Mouse (Mus musculus) cerebellum, postnatal 10 days (tissue): ENCODE measurements at regions not wholly inside any gene's neighbourhood (a gene's known extent, or its start where the extent isn't known, plus 50 kb on each side); places are given as distances from the start of the nearest gene placed in this dataset.

Source experiments
- DNase-seq, 2 experiments: peaks; one replicate each; pipeline ENCODE4 v3.0.0; 2021; ENCODE audit warnings: mixed read lengths in 2 of 2

DNA sequence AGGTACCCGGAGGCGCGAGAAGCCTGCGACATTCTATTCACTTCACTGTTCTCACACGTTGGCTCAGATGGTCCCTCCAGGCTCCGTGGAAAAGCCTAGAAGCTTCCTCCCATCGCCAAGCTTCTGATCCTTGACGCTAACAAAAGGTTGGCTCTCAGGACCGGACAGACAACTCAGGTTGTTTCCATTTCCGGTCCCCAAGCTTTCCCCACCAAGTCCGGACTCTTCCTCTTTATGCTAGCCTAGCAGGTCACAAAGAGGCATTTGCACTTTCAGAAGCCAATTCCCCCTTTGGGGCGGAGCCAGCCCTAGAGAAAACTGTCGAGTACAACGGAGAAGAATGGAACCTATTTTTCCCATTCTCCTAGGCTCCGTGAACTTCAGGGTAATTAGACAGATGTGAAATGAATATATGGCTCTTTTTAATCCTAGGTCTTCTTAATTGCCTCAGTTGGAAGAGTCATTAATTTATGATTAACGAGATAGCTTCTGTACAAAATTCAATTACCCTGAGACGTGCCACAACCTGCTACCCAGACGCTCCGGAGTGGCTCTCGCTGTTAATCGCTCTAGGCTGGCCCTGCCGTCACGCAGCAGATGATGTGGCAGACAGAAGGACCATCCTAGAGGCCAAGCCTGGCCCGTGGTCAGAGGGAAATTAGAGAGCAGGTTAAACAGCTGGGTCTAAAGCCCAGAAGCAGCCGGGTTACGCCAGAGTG, 207.6 kb downstream of the Xxylt1 start:
- peak; percentile 74 to 83 for DNase-seq

DNA sequence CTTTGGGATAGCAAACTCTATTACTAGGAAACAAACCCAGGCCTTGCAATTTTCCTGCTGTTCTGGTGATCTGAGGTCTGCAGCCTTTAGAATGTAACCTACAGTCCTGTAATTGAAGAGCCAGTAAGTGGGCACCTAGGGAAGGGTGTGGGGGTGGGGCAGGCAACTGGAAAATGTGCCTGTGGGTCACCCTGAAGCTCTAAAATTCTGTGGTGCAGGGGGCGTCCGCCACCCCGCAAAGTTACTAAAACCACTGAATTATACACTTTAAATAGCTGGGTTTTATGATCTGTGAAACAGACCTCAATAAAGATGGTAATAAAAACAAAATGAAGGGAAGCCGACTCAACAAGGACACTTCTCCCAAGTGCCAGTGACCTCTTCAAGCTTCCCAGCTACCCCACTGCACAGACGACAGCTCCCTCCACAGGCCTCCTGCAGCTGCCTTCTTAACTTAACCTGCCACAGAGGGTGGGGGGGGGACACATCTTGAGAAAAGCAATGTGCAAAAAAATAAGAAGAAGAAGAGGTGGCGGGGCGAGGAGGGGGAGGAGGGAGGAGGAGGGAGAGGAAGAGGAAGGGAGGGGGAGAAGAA, 205.9 kb downstream of the Xxylt1 start:
- no peak for DNase-seq

DNA sequence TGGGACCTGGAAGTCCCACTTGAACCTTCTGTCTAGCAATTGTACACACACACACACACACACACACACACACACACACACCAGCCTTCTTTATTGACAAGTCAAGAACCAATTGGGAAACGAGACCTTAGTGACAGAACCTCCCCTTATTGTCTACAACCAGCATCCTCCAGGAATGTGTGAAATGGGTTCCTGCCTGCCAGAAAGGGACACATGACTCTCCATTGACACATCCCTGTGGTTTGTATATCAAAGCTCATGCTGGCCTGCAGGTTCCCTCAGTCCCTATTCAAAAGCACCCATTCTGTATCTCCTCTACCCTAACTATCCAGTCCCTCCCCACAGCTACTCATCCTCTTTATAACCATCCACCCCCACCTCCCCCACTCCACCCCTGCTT, 202.4 kb downstream of the Xxylt1 start:
- DNase-seq: no peak

DNA sequence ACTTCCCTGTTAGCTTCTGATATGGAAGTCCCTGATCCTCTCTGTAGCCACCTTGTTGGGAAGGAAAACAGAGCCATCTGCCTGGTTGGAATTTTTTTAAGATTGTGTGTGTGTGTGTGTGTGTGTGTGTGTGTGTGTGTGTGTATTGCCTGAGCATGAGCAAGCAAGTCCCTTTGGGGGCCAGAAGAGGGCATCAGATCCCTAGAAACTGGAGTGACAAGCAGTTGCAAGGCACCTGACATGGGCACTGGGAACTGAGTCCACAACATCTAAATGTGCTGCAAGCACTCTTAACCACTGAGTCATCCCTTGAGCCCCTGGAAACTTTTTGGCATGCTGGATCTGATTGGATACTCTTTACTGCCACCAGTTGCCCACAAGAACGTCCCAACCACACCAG, 201.4 kb downstream of the Xxylt1 start:
- DNase-seq: no peak

DNA sequence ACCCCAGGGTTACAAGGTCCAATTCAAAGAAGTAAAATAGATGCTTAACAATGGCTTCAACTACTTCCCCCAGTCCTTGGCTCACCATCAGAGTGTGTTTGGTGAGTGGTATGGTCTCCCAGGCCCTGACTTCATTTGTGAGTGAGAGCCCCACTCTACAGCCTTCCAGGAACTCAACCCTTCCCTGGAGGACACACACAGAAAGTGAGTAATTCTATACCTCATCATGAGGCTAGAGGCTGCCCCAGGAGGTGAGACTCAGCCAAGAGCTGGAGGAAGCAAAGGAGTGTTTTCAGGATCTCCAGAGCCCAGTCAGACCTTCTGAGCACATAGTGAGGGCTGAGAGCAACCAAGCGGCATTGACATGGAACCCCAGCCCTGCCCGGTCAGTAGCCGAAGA, 200.6 kb downstream of the Xxylt1 start:
- DNase-seq: no peak

DNA sequence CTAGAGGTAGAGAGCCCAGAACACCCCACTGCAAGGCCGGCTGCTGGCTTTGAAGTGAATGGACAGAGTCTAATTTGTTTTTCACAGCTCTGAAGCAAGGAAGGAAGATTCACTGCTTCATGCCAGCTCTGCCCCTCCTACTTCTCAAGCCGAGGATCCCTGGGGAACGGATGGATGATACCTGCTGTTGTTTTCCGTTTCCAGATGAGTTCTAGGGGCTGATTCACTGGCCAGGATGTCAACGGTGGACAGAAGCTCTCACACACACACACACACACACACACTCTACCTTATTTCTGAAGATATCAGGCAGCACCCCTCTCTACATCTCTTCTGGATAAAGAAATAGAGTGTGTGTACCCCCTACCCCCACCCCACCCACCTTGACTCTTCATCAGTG, 200.0 kb downstream of the Xxylt1 start:
- no peak for DNase-seq

DNA sequence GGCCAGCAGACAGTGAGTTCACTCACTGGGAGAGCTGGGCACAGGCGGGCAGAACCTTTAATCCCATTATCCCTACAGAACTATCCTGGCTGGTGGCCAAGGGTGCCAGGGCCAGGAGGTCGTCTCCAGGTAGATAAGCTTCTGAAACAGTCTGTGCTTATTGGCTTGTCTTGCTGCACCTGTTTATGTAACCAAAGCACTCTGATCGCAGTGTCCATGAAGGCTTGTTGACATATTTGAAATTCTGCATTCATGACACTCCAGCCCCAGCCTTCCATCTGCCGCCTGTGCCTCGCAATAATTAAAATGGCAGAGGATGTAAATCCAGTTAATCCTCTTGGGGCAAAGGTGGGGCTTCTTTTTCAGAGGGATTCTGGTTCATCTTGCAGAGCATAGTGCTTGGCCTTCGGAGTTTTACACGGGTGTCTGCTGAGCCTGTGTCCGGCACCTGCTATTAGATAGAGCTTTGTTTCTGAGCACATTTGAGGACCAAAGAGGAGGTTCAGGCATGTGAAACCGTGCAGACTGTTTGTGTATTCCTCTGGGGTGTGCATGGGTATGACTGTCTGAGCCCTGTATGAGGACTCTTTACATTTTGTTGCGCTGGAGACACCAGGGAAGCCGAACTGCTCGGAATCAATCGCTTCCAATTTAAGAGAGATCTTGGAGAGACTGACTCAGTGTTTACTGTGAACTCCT, 197.6 kb downstream of the Xxylt1 start:
- DNase-seq: peak; percentile 51 to 54

DNA sequence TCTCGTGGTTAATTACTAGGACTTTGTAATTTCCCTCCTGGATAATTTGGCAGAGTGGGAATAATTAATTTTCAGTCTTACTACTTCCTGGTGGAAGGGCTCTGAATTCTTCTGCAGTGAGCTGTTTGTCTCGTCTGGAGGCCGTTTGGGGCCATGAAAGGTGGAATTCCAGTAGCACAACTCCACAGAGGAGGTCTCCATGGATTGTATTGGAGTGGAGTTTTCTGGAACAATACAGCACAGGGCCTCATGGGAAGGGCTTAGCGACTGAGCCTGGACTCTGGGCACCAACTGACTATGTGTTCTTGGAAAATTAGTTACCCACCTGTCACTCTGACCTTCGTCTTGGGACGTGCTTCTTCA, 197.1 kb downstream of the Xxylt1 start:
- DNase-seq: no peak

DNA sequence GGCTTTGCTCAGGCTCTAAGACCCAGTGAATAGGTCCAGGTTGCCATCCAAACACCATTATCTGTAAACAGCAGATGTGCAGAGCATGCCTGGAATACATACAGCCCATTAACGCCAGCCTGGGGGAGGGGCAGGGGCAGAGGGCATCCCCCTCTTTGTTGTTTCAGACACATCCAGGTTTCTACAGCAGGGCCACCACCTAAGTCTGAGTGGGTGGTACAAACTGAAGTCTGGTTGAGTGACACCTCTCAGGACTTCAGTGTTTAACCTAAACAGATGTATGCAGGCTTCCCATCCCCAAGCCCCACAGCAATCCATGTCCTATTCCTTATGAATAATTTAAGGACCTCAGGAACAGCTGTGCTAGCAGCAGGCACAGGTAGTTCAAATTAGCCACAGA, 194.2 kb downstream of the Xxylt1 start:
- no peak for DNase-seq

DNA sequence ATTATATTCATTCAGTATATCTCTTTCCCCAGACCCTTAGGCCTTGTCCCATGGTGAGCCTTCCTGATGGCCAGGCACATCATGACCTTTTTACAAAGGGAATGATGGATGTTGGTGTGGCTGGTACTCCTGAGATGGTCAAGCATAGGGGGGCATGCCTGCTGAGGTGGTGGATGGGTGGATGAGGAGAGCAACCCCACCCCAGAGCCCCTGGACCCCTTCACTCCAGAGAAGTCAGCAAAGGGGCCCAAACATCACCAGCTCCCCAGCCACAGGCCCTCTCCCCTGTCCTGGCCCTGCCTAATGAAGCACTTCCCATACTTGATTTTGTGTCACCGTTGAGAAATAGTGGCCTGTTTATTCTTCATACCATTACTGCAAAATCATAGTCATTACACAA, 193.7 kb downstream of the Xxylt1 start:
- no peak for DNase-seq

DNA sequence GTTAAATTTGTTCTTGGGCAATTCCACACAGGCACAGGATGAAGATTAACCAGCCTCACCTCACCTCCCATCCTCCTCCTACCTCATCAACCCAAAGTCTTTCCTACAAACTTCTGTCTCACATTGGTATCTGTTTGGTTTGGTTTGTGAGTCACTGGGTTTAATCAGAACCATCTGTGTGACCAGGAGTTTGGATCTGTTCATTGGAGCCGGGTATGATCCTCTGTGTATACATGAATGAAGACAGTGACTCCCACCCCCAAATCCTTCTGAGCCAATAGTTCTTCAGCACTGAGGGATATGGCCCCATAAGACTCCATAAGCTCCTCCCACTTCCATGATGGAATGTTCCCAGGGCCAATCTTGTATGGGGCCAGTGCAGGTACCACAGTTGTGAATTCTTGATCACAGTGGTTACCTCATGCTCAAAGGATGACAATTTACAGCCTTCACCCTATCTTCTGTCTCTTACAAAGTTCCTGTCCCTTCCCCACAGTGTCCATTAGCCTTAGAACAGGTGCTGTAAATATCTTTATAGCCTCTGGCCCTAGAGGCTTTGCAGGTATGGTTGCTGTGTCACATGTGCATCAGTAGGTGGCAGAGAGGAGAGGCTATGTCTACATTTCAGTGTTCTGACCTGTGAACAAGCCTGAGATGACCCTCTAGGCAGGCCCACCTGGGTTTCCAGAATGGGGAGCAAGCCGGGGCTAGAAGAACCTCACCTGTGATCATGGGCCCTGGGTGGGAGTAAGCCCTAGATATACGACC, 192.5 kb downstream of the Xxylt1 start:
- DNase-seq: no peak

DNA sequence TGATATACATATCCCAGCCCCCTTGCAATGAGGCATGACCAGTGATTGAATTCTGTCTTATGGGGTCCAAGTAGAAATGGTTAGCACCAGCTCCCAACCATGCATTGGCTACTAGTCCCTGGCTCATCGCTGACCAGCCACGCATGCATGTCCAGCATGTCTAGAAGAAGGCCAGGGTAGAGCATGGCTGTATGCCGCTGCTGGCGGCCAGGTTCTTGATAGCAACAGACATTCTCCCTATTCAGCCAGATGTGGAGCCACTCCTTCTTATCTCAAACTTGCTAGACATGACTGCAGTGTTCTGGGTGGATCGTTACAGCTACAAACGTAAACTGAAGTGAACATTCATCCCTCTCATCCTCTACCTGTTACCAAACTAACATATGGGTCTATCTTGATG, 188.6 kb downstream of the Xxylt1 start:
- no peak for DNase-seq

DNA sequence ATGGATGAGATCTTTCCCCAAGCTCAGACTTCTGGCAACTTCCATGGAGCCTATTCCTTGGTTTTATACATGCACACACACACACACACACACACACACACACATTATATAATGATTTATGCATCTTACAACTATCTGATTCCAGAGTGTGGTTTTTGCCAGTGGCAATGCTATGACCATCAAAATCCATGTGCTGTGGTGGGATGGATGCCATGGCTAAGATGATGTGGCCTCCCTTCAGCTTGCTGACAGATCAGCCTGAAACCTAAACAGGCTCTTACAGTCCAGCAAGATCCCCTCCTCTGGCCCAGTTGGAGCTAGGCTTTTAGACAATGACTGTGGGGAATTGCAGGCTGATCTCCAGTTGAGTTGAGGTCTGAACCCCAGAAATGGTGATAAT, 187.1 kb downstream of the Xxylt1 start:
- DNase-seq: no peak

DNA sequence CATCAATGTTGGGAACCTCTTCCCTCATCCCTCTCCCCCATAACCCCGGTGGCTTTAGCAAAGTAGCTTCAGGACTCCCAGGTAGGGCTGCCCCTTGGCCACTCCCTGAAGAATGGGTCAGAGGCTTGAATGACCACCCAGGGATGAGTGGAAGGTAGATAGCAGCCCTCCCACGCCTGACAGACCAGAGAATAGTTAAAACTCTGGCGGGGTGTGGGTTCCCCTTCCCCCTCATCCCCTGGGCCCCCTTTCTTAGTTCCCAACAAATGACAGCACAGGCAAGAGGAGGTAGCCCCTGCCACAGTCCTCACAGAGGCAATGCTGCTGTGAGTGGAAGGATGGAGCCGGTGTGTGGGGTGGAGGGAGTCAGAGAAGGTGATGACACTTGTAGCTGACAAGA, 186.2 kb downstream of the Xxylt1 start:
- DNase-seq: no peak

DNA sequence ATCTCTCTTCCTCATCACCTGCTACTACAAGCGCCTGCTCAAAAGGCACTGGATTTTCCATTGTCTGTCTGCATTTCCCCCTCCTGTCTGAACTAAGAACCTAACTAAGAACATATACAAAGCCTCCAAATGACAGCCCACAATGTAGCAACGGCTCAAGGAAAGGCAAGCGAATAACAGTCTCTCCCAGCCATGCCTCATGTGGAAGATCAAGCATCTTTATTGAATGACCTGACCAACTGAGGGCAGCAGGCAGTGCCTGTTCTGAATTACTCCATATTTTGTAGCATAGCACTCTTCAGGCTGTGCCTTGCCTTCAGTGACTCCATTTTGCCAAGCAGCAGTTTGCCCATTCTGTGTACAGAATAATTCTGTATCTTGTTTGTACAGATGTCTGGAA, 183.9 kb downstream of the Xxylt1 start:
- DNase-seq: no peak

DNA sequence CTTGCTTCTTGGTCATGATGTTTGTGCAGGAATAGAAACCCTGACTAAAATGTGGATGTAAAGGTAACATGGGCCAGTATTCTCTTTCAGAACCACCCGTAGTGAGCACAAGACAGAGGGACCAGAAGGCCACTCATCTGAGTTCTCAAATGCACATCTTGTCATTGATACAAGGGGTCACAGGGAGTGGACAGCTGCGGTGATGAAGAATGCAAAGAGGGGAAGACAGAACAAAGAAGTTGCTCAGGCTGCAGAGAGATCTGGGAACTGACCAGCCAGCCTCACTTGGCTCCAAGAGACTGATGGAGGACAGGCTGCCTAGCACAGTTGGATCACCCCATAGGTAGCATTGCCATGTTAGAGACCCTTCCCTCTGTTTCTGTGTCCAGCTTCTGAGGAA, 181.1 kb downstream of the Xxylt1 start:
- DNase-seq: no peak

DNA sequence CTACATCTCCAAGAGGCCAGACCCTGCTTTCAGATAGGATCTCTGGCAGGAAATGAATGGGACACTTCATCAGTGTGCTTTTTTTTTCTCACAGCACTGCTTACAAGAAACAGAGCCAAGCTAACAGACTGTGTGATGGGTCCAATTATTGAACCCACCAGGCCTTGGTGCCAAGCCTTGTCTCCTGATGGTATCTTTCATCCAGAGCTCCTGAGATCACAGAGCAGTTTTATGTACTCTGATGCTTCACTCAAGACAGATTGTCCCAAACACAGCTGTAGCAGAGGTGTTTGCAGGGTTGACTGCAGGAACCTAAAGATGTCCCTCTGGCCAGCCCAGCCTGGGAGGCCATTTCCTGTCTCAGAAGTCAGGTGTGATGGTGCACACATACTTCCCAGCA, 179.9 kb downstream of the Xxylt1 start:
- peak; percentile 61 to 66 for DNase-seq
